Mouse (Mus musculus) intestine, embryonic 15.5 days (tissue): Measurements from ENCODE around the gene 5730522E02Rik. TPM values are rescaled to one million over a fixed set of nuclear protein-coding genes. Genes with fewer than 3 reads are reported as not detected.

ENCODE experiments used
- ATAC-seq: fragments of 200-750 bp; cut with Nextera tagmentation; 2 replicates; pipeline ENCODE4 v1.8.0; 2017; ENCODE audit warnings: moderate TSS enrichment, moderate library complexity
- H3K27ac ChIP-seq: fragments of 300-500 bp; sonication (generic); 2 replicates; pipeline ENCODE4 v1.5.1; 2015; ENCODE audit warnings: mild to moderate bottlenecking, inconsistent platforms
- H3K27me3 ChIP-seq: fragments of 300-500 bp; sonication (generic); replicated peaks from 2 replicates; pipeline ENCODE4 v1.6.1; 2015; ENCODE audit warnings: inconsistent platforms
- H3K36me3 ChIP-seq: fragments of 300-500 bp; sonication (generic); 2 replicates; pipeline ENCODE4 v1.6.1; 2015; ENCODE audit warnings: inconsistent platforms
- H3K4me1 ChIP-seq: fragments of 300-500 bp; sonication (generic); replicated peaks from 2 replicates; pipeline ENCODE4 v1.6.1; 2015; ENCODE audit warnings: inconsistent platforms
- H3K4me2 ChIP-seq: fragments of 300-500 bp; sonication (generic); replicated peaks from 2 replicates; pipeline ENCODE4 v1.6.1; 2015; ENCODE audit warnings: mild to moderate bottlenecking, inconsistent platforms
- H3K4me3 ChIP-seq: fragments of 300-500 bp; sonication (generic); replicated peaks from 2 replicates; pipeline ENCODE4 v1.5.1; 2015; ENCODE audit warnings: inconsistent platforms
- H3K9ac ChIP-seq: fragments of 300-500 bp; sonication (generic); 2 replicates; pipeline ENCODE4 v1.6.1; 2015; ENCODE audit warnings: inconsistent platforms
- H3K9me3 ChIP-seq: fragments of 300-500 bp; sonication (generic); 2 replicates; pipeline ENCODE4 v1.6.1; 2016; ENCODE audit warnings: inconsistent platforms
- WGBS: fragments of 180-500 bp; shearing (Covaris S2); methylation state at CpG from one replicate; pipeline ENCODE4 v1.1.7; 2015; 5-methylcytosine and 5-hydroxymethylcytosine counted together
- polyA plus RNA-seq: library from polyadenylated mRNA; unstranded; fragments of >200 nt; fragmentation: Nextera tagmentation; extraction: Ambion mirVana; gene quantifications from 2 replicates; pipeline ENCODE4 v1.2.1, GENCODE M21; 2015

The 5730522E02Rik gene
- polyA plus RNA-seq, 1 experiment from 2014 or later = 2.8 TPM

DNA sequence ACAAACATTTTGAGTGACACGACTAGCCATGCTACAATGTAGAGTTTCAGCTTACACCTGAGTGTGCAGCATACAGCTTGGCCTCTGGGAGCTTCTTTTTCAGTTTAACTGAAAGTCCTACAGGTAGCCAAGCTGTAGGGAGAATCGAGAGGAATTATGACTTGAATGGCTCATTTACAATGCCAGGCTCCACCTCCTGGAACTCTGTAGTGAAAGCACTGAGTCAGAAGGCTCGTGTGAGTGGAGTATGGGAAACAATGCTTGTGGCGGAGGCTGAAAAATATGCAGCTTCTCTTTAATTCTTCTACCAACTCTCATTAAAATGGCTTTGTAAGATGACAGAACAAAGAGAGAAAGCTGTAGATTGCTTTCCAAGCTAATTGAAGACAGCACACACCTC is 92.9 kb downstream of the 5730522E02Rik start:
- Histone ChIP-seq H3K9me3 (no peaks in the 10 kb centered on the region), H3K9ac (no peak overlapping the region), H3K27ac (no peak overlapping the region), H3K27me3 (no peaks in the 10 kb centered on the region), H3K4me3 (no peak overlapping the region), H3K36me3 (no peaks in the 10 kb centered on the region), H3K4me1 (no peaks in the 10 kb centered on the region), H3K4me2 (no peak overlapping the region)
- ATAC-seq = no peak
- 60% methylated on average over 4 of the region's 4 CpGs for WGBS

DNA sequence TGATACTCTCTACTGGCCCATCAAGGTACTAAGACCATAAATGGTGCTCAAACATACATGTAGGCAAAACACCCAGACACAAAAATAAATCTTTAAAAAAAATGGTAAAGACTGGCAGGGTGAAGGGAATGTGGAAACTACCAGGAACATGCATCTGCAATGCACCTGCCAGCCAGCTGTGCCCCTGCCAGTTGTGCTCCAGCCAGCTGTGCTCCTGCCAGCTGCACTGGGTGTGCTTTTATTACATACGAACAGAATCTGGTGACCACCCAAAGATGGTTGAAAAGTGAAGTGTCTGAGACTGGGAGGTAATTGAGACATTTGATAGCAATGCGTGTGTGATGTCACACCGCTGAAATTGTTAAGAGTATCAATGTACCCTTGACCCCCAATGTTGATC is 98.4 kb downstream of the 5730522E02Rik start:
- no peak overlapping the region for H3K4me2 ChIP-seq
- H3K4me1 ChIP-seq = no peaks in the 10 kb centered on the region
- 86% methylated on average over 3 of the region's 3 CpGs for WGBS
- no peaks in the 10 kb centered on the region for H3K36me3 ChIP-seq
- no peak overlapping the region for H3K4me3 ChIP-seq
- no peak for ATAC-seq
- H3K27ac ChIP-seq = no peak overlapping the region
- no peaks in the 10 kb centered on the region for H3K9me3 ChIP-seq
- H3K9ac ChIP-seq = no peak overlapping the region
- H3K27me3 ChIP-seq = no peaks in the 10 kb centered on the region

DNA sequence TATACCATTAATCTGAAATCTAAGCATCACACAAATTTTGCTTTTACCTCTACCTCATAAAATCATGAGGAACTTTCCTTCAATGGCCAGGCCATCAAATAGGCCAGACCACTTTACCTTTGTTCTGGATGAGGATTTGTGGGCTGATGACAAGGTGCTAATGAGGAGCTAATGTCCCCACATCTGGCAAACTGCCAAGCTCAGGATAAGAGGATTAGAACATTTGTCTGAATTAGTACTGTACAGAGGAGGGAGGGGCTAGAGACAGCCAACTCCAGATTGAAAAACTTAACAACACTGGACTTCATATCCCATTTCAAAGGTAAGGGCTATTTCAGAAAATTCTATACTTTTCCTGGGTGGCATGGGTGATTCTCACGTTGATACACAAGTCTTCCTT is 101.9 kb downstream of the 5730522E02Rik start:
- H3K27ac ChIP-seq = no peak overlapping the region
- H3K36me3 ChIP-seq = no peaks in the 10 kb centered on the region
- H3K9me3 ChIP-seq = no peaks in the 10 kb centered on the region
- no peak overlapping the region for H3K4me3 ChIP-seq
- no peak for ATAC-seq
- WGBS = 57% methylated on average over 1 of the region's 1 CpGs
- H3K4me1 ChIP-seq = no peaks in the 10 kb centered on the region
- H3K27me3 ChIP-seq = no peaks in the 10 kb centered on the region
- H3K9ac ChIP-seq = no peak overlapping the region
- no peak overlapping the region for H3K4me2 ChIP-seq

DNA sequence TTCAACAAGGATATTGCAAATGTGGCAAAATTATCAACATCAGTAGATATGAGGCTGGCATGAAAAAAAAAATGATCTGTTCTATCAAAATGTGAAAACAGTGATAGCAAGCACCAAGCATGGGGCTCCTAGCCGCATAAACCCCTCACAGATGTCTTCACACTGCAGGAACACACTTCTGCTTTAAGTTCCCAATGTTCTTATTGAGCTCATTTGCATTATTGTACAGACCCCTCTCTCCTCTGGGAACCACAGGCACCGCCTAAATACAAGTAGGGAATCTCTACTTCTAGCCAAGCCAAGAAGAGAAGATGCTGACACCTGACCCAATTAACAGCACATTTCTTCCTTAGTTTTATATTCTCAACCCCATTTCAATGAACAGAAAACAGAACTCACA is 105.9 kb downstream of the 5730522E02Rik start:
- ATAC-seq = no peak
- H3K4me2 ChIP-seq = no peak overlapping the region
- no peaks in the 10 kb centered on the region for H3K9me3 ChIP-seq
- H3K27me3 ChIP-seq = no peaks in the 10 kb centered on the region
- H3K9ac ChIP-seq = no peak overlapping the region
- no peak overlapping the region for H3K4me3 ChIP-seq
- no peaks in the 10 kb centered on the region for H3K36me3 ChIP-seq
- H3K4me1 ChIP-seq = no peaks in the 10 kb centered on the region
- H3K27ac ChIP-seq = no peak overlapping the region
- 70% methylated on average over 2 of the region's 2 CpGs for WGBS

DNA sequence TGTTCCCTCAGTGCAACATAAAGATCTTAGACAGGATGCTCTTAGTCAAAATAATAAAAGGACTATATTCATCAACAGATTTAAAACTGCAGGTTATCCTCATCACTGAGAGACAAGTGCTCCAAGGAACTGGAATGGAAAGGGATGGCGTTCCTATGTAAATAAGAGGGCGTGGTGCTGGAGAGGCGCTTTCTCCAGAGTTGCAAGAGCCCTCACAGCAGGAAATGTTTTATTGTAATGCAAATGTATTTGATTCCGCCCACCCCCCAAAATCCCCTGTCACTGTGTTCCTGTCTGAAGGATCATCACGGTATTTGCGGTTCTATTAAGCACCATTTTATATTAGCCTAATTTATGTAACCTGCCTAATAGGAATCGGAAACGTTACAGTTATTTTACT is 106.9 kb downstream of the 5730522E02Rik start:
- no peaks in the 10 kb centered on the region for H3K27me3 ChIP-seq
- 9% methylated on average over 8 of the region's 8 CpGs for WGBS
- no peaks in the 10 kb centered on the region for H3K4me1 ChIP-seq
- no peak overlapping the region for H3K9ac ChIP-seq
- no peaks in the 10 kb centered on the region for H3K36me3 ChIP-seq
- no peak overlapping the region for H3K4me3 ChIP-seq
- H3K4me2 ChIP-seq = no peak overlapping the region
- H3K9me3 ChIP-seq = no peaks in the 10 kb centered on the region
- ATAC-seq = no peak
- H3K27ac ChIP-seq = no peak overlapping the region

DNA sequence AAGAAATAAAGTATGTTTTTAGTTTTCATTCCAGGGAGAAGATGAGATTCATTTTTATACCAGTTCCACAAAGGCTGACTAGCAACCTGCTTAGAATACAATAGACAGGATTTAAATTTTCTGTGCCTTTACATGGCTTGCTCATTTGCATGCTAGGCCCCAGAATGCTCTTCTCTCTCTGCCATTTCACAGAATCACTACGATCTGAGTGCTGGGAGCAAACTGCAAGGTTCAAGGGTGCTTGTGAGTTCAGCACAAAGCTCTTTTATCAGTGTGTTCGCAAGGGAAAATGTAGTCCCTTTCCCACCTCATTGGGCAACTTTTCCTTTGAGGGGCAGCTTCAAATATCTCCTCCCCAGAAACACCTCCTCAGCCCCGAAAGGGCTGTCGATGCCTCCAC is 107.7 kb downstream of the 5730522E02Rik start:
- ATAC-seq = no peak
- H3K9me3 ChIP-seq = no peaks in the 10 kb centered on the region
- H3K27me3 ChIP-seq = no peaks in the 10 kb centered on the region
- 36% methylated on average over 4 of the region's 4 CpGs for WGBS
- no peak overlapping the region for H3K4me2 ChIP-seq
- H3K4me1 ChIP-seq = no peaks in the 10 kb centered on the region
- H3K9ac ChIP-seq = no peak overlapping the region
- H3K27ac ChIP-seq = no peak overlapping the region
- no peak overlapping the region for H3K4me3 ChIP-seq
- H3K36me3 ChIP-seq = no peaks in the 10 kb centered on the region

DNA sequence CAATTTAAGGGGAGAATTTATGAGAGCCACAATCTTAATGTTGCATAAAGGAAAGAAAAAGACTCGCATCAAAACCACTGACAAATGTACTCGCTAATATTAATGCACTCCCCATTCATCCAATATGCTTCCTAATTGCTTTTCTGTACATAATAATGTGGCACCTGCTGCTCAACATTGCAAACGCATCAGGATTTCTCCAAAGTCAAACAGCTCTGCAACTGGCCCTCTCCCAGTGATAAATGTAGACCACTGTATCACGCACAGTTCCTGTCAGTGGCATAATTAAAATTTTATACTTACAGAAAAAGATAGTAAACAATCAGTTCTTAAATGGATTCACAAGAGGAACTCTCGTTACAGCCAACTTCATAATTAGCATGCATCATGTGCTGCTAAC is 110.5 kb downstream of the 5730522E02Rik start:
- no peak overlapping the region for H3K4me2 ChIP-seq
- ATAC-seq = no peak
- H3K4me1 ChIP-seq = no peaks in the 10 kb centered on the region
- H3K36me3 ChIP-seq = no peaks in the 10 kb centered on the region
- 81% methylated on average over 5 of the region's 5 CpGs for WGBS
- H3K27ac ChIP-seq = no peak overlapping the region
- no peak overlapping the region for H3K9ac ChIP-seq
- no peak overlapping the region for H3K4me3 ChIP-seq
- no peaks in the 10 kb centered on the region for H3K27me3 ChIP-seq
- no peaks in the 10 kb centered on the region for H3K9me3 ChIP-seq

DNA sequence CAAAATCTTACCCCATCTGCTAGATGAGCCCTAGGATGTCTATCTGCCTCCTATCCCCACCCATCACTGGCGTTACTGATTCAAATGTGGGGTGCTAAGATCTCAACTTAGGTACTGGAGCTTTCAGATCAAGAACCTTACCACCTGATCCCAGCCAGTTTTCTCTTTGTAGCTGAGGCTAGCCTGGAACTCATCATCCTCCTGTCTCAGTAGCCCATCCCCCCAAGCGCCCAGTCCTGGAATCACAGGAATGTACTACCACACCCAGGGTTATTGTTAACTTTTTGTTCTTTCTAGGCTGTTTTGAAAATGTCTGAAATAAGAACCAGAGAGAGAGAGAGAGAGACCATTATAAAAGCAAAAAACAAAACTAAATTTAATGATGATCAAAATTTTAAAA is 111.6 kb downstream of the 5730522E02Rik start:
- WGBS = 75% methylated on average over 2 of the region's 2 CpGs
- H3K27ac ChIP-seq = no peak overlapping the region
- H3K9me3 ChIP-seq = no peaks in the 10 kb centered on the region
- no peak overlapping the region for H3K9ac ChIP-seq
- H3K4me1 ChIP-seq = no peaks in the 10 kb centered on the region
- H3K36me3 ChIP-seq = no peaks in the 10 kb centered on the region
- H3K27me3 ChIP-seq = no peaks in the 10 kb centered on the region
- ATAC-seq = no peak
- no peak overlapping the region for H3K4me3 ChIP-seq
- no peak overlapping the region for H3K4me2 ChIP-seq

DNA sequence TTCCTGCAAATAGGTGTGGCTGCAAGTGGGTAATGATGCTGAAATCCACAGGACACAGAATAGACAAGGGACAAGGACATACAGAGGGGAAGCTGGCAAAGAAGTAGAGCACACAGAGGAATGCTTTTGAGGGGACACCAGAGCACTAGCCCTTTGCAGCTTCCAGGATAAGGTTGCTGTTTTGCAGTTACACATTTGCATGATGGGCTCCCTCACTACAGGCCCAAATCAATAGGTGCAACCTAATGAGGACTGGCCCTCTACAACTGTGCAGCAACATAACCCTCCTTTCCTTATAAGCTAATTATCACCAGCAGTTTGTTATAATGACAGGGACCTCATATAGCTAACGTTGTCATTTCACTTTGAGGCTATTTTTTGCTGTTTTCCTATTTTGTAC is 114.5 kb downstream of the 5730522E02Rik start:
- no peak for ATAC-seq
- Histone ChIP-seq H3K4me3 (no peak overlapping the region), H3K36me3 (no peaks in the 10 kb centered on the region), H3K9me3 (no peaks in the 10 kb centered on the region), H3K4me1 (no peaks in the 10 kb centered on the region), H3K27ac (no peak overlapping the region), H3K4me2 (no peak overlapping the region), H3K9ac (no peak overlapping the region), H3K27me3 (no peaks in the 10 kb centered on the region)
- 72% methylated on average over 1 of the region's 1 CpGs for WGBS

DNA sequence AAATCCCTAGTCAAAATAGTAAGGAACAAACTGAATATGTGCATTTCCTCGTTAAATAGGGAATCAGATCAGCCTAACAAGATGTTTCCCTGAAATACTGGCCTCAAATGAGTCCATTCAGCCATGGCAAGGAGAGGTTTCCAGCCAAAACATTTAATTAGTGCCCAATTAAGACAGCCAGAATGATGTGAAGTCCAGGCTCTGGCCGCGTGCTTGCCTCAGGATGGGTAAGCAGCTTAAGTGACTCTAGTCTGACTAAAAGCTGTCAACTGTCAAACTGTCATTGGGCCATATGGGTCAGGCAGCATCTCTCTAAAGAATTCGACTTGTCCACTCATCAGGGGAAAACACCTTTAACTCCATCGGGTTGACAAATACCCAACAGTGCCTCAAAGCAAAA is 121.6 kb downstream of the 5730522E02Rik start:
- WGBS = 78% methylated on average over 5 of the region's 5 CpGs
- no peak overlapping the region for H3K27ac ChIP-seq

DNA sequence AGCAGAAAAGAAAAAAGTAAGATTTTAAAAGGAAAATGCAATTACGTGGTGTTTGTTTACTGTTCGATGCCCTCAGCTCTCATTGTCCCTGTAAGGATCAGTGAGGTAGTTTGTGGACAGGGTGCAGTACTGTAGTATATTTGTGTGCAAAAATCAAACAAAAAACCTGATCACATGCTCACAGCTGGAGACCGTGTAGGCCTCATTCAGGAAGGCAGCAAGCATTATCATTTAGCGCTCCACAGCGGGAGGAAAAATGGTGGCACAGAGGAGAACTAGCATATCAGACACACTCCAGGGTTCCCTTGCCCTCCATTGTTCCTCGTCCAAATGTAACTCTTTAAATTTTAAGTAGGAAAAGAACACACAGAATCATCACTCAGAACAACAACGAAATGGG is 123.9 kb downstream of the 5730522E02Rik start:
- WGBS = 88% methylated on average over 7 of the region's 7 CpGs
- Histone ChIP-seq H3K9ac (no peak overlapping the region), H3K27ac (no peak overlapping the region), H3K4me2 (no peak overlapping the region), H3K36me3 (no peaks in the 10 kb centered on the region), H3K27me3 (no peaks in the 10 kb centered on the region), H3K4me1 (no peaks in the 10 kb centered on the region), H3K4me3 (no peak overlapping the region), H3K9me3 (no peaks in the 10 kb centered on the region)
- no peak for ATAC-seq

More for the DNA sequence above, 121.6 kb downstream of the 5730522E02Rik start:
- Histone ChIP-seq H3K9ac (no peak overlapping the region), H3K4me1 (no peaks in the 10 kb centered on the region), H3K9me3 (no peaks in the 10 kb centered on the region), H3K27me3 (no peaks in the 10 kb centered on the region), H3K36me3 (no peaks in the 10 kb centered on the region), H3K4me3 (no peak overlapping the region), H3K4me2 (no peak overlapping the region)
- ATAC-seq = no peak

DNA sequence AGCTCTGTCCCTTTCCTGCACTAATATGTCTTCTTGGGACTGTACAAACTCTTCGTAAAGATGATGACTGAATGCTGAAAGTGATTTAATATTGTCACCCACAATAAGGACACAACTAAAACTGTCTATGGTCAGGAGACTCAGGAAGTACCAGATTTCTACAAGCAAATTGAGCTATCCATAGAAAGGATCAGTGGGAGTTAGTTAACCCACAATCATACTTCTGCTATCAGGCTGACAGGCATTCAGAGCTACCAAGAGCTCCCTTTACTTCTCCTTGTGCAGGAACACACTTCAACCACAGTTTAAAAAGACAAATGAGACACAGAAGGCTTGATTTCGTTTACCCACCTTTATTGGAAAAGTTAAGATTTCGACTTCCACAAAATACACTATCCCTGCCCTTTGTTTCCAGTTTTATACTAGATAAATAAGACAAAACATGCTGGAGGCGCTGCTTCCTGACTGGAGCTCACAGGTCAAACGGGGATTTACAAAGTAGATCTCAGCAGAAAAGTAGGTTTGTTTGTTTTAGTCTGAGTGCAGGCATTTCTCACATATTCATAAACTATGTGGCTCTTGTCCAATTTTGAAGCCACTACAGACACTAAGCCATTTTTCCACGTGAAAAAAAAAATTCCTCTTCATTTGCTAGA is 125.1 kb downstream of the 5730522E02Rik start:
- 33% methylated on average over 6 of the region's 6 CpGs for WGBS
- no peak for ATAC-seq

DNA sequence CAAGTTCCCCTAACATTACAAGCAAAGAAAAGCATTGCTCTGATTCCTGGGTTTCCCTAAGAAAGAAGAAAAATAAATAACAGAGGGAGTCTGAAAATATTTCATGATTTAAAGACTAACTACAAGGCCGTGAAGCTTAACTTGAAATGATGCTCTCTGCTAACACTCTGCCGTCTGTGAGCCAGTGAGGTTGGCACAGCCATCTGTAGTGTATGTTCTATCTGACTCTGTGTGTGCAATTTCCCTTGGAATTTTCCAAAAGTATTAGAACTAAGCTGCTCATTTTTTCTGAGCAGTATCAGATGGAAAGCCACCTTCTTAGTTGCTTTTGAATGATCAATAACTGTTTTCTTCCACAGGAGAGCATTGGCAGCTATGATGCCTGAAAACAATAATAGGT is 134.2 kb downstream of the 5730522E02Rik start:
- H3K36me3 ChIP-seq = no peaks in the 10 kb centered on the region
- ATAC-seq = no peak
- no peaks in the 10 kb centered on the region for H3K9me3 ChIP-seq
- no peak overlapping the region for H3K27ac ChIP-seq
- 73% methylated on average over 2 of the region's 2 CpGs for WGBS
- H3K4me1 ChIP-seq = no peaks in the 10 kb centered on the region
- no peaks in the 10 kb centered on the region for H3K27me3 ChIP-seq
- H3K4me2 ChIP-seq = no peak overlapping the region
- no peak overlapping the region for H3K9ac ChIP-seq
- H3K4me3 ChIP-seq = no peak overlapping the region

More for the DNA sequence above, 125.1 kb downstream of the 5730522E02Rik start:
- Histone ChIP-seq H3K36me3 (no peaks in the 10 kb centered on the region), H3K4me3 (no peak overlapping the region), H3K4me2 (no peak overlapping the region), H3K9ac (no peak overlapping the region), H3K27me3 (no peaks in the 10 kb centered on the region), H3K4me1 (no peaks in the 10 kb centered on the region), H3K9me3 (no peaks in the 10 kb centered on the region), H3K27ac (no peak overlapping the region)
